Mouse (Mus musculus) myocyte (in vitro differentiated cells): Measurements from ENCODE around the gene Smyd3.

Experiments
- MAX ChIP-seq: IDR thresholded peaks from one replicate; pipeline ENCODE4 v1.6.1; 2011; ENCODE audit warnings: low read depth, mild to moderate bottlenecking, control low read depth
- MYOG ChIP-seq, 3 experiments: IDR thresholded peaks; one replicate each; pipeline ENCODE4 v1.6.1; 2011; ENCODE audit warnings: control low read depth in 2 of 3, low read depth in 2 of 3, mild to moderate bottlenecking in 2 of 3; ENCODE audit not compliant: insufficient read length in 2 of 3, control insufficient read depth in 1 of 3, insufficient read depth in 1 of 3
- REST ChIP-seq: IDR thresholded peaks from one replicate; pipeline ENCODE4 v1.6.1; 2011; ENCODE audit warnings: mild to moderate bottlenecking, control low read depth, moderate library complexity; ENCODE audit not compliant: insufficient read depth, insufficient read length

- TF ChIP-seq REST: no peak
- TF ChIP-seq MYOG (IDR thresholded peaks at IDR 0.05; ENCODE audit: control insufficient read depth in 1 of 3, insufficient read depth in 1 of 3, insufficient read length in 2 of 3, low read depth in 2 of 3): no peak
- TF ChIP-seq MAX: no peak
These were observed 39.1 kb upstream of the Smyd3 start for GRCm38 (mm10) chr1:179556921-179557320.
